Mouse (Mus musculus): ENCODE data around the gene Gm20671. TPM values are rescaled to one million over a fixed set of nuclear protein-coding genes. Genes with fewer than 3 reads are reported as not detected.
"Not testable (repeated sequence)": the region's sequence is repeated elsewhere in the genome, so short reads cannot be mapped to it uniquely, and the experiment has no call there.

Gene Gm20671
- polyA plus RNA-seq, 1 experiment from 2014 or later: not detected

- Histone ChIP-seq H3K27me3 (no peaks in the 10 kb centered on the region), H3K27ac (0 out of 2 replicates have a peak overlapping the region, but pooled peaks have one; percentile 23), H3K9me3 (peaks cover 3% of the 10 kb centered on the region; the same call in 1 of the 2 replicates), H3K4me2 (no peak overlapping the region), H3K36me3 (peaks cover 6% of the 10 kb centered on the region; the same call in 1 of the 2 replicates), H3K4me3 (replicated peaks) (no peak overlapping the region), H3K4me1 (replicated peaks) (no peaks in the 10 kb centered on the region), H3K9ac (replicated peaks) (no peak overlapping the region)
- no peak for ATAC-seq (ENCODE audit: insufficient number of reproducible peaks, insufficient read depth, low FRiP score, low TSS enrichment, low read depth)
- WGBS: 87% methylated on average over 8 of the region's 8 CpGs
Observed at GRCm38 (mm10) chr5:32728851-32729250, 98.1 kb downstream of the Gm20671 start.

DNA sequence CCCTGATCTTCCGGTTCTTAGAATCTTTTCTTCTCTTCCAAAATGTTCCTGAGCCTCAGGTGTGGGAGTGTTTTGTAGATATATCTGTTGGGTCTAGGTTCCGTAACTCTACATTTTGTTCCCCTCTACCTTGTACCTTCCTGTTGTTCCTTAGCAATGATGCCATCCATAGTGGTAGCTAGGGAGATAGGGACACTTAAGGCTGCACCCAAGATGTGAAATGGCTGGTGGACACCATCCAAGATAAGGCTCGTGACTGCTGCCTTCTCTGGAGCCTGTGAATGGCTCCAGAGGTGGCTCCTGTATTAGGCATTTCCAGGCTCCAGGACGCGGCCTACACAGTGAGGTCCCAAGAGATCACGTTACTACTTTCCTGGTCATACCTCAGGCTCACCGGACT, 98.6 kb downstream of the Gm20671 start:
- Histone ChIP-seq H3K27me3 (no peaks in the 10 kb centered on the region), H3K4me3 (replicated peaks) (no peak overlapping the region), H3K27ac (0 out of 2 replicates have a peak overlapping the region, but pooled peaks have one; percentile 23), H3K9me3 (peaks cover 3% of the 10 kb centered on the region; the same call in 1 of the 2 replicates), H3K9ac (replicated peaks) (no peak overlapping the region), H3K4me2 (no peak overlapping the region), H3K36me3 (0 out of 2 replicates have a peak, but pooled peaks cover under 1% of the 10 kb centered on the region), H3K4me1 (replicated peaks) (no peaks in the 10 kb centered on the region)
- WGBS: 79% methylated on average over 7 of the region's 7 CpGs
- peak; percentile 37; the same call in 1 of the 2 replicates for ATAC-seq (ENCODE audit: insufficient number of reproducible peaks, insufficient read depth, low FRiP score, low TSS enrichment, low read depth)

GRCm38 (mm10) chr5:32725397-32725796, 101.5 kb downstream of the Gm20671 start:
- not testable (repeated sequence) for H3K36me3 ChIP-seq; H3K4me3 ChIP-seq (replicated peaks); H3K4me1 ChIP-seq (replicated peaks); H3K9ac ChIP-seq (replicated peaks); H3K27me3 ChIP-seq; H3K9me3 ChIP-seq; H3K4me2 ChIP-seq; H3K27ac ChIP-seq; ATAC-seq (ENCODE audit: insufficient number of reproducible peaks, insufficient read depth, low FRiP score, low TSS enrichment, low read depth)
- 71% methylated on average over 3 of the region's 3 CpGs for WGBS

DNA sequence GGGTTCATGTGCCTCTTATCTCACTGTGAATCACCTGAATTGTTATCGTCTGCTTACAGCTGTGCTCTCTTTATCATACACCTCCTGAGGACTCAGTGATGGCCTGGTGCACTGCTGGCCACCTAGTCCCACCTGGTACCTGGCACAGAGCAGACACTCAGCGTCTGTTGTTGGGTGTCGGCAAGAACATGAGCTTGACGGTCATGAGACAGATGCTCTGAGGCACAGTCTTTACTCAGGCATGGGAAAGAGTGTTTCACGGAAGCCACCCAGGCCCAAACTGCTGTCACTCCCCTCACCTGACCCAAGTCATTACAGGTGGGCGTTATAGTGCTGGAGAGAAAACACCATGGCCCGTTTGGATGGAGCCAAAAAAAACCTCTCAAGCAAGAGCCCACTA, 102.9 kb downstream of the Gm20671 start:
- Histone ChIP-seq H3K9me3 (peaks cover 3% of the 10 kb centered on the region; the same call in 1 of the 2 replicates), H3K4me3 (replicated peaks) (no peak overlapping the region), H3K4me2 (no peak overlapping the region), H3K27me3 (no peaks in the 10 kb centered on the region), H3K36me3 (no peaks in the 10 kb centered on the region), H3K9ac (replicated peaks) (no peak overlapping the region), H3K4me1 (replicated peaks) (peaks cover 4% of the 10 kb centered on the region), H3K27ac (no peak overlapping the region)
- WGBS: 83% methylated on average over 7 of the region's 7 CpGs
- ATAC-seq (ENCODE audit: insufficient number of reproducible peaks, insufficient read depth, low FRiP score, low TSS enrichment, low read depth): no peak

DNA sequence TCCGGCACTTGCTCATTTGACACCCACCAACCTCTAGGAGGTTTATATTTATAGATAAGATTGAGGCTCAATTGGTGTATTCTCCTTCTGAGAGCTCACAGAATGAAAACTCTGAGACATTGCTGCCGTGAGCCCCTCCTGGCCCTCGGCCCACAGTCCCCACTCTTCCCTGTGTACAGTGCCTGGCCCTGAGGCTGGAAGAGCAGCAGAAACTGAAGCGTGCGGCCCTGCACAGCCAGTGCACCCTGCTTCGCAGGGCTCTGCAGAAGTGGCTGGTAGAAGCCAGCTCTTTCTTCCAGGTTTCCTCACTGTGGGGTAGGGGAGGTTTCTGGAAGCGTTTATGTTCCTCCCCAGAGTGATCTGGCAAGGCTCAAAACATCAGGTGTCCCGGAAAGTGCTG, 104.2 kb downstream of the Gm20671 start:
- not testable (repeated sequence) for H3K4me2 ChIP-seq; H3K9me3 ChIP-seq; H3K27ac ChIP-seq; ATAC-seq (ENCODE audit: insufficient number of reproducible peaks, insufficient read depth, low FRiP score, low TSS enrichment, low read depth); H3K9ac ChIP-seq (replicated peaks); H3K27me3 ChIP-seq; H3K36me3 ChIP-seq; H3K4me3 ChIP-seq (replicated peaks); H3K4me1 ChIP-seq (replicated peaks)
- WGBS: 76% methylated on average over 8 of the region's 8 CpGs

GRCm38 (mm10) chr5:32722263-32722662, 104.6 kb downstream of the Gm20671 start:
- H3K9me3 ChIP-seq: peaks cover 3% of the 10 kb centered on the region; the same call in 1 of the 2 replicates
- no peak overlapping the region for H3K27ac ChIP-seq
- H3K4me2 ChIP-seq: no peak overlapping the region
- 76% methylated on average over 7 of the region's 7 CpGs for WGBS
- H3K36me3 ChIP-seq: no peaks in the 10 kb centered on the region
- H3K9ac ChIP-seq (replicated peaks): no peak overlapping the region
- no peak for ATAC-seq (ENCODE audit: insufficient number of reproducible peaks, insufficient read depth, low FRiP score, low TSS enrichment, low read depth)
- H3K4me3 ChIP-seq (replicated peaks): no peak overlapping the region
- H3K27me3 ChIP-seq: no peaks in the 10 kb centered on the region
- peaks cover 4% of the 10 kb centered on the region for H3K4me1 ChIP-seq (replicated peaks)

DNA sequence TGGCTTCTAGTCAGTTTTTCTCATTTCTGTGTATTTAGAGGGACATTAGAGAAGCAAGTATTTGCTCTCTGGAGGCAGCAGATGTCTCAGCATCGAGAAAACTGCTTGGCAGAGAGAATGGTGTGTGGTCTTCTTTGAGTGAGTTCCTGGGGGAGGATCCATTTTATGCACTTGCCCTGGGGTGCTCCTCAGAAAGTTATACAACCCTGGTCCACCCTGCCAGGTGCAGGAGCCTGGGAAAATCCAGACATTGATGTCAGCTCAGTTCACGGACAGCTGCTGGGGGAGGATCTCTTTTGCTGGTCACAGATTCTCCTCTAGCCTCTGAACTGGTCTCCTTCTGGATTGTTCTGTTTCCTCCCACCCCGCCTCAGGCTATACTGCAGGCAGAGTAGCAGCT, 105.6 kb downstream of the Gm20671 start:
- peaks cover 4% of the 10 kb centered on the region for H3K4me1 ChIP-seq (replicated peaks)
- no peak overlapping the region for H3K4me3 ChIP-seq (replicated peaks)
- 52% methylated on average over 3 of the region's 3 CpGs for WGBS
- H3K9me3 ChIP-seq: peaks cover 3% of the 10 kb centered on the region; the same call in 1 of the 2 replicates
- H3K36me3 ChIP-seq: no peaks in the 10 kb centered on the region
- ATAC-seq (ENCODE audit: insufficient number of reproducible peaks, insufficient read depth, low FRiP score, low TSS enrichment, low read depth): no peak
- no peak overlapping the region for H3K4me2 ChIP-seq
- H3K9ac ChIP-seq (replicated peaks): no peak overlapping the region
- no peak overlapping the region for H3K27ac ChIP-seq
- no peaks in the 10 kb centered on the region for H3K27me3 ChIP-seq

DNA sequence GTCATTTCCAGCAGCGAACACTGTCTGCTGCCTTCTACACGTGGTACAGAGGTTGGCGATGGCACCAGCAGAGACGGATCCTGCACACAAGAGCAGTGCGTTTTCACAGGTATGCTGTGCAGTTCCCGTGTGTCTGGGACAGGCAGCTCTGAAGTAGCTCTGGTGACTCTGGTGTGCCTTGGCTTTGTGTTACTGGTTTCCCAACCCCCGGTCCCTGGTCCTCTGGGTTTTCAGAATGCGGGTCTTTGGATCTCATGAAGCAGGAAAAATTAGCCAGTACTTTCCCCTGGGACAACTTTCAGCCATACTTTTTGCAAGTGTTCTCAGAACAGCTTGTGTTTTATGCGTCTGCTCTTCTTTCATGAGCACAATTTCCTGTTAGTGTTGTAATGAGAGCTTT, 106.5 kb downstream of the Gm20671 start:
- Histone ChIP-seq H3K9ac (replicated peaks) (no peak overlapping the region), H3K4me3 (replicated peaks) (no peak overlapping the region), H3K27me3 (no peaks in the 10 kb centered on the region), H3K9me3 (peaks cover 2% of the 10 kb centered on the region; the same call in 1 of the 2 replicates), H3K27ac (no peak overlapping the region), H3K4me2 (no peak overlapping the region), H3K4me1 (replicated peaks) (peaks cover 4% of the 10 kb centered on the region), H3K36me3 (no peaks in the 10 kb centered on the region)
- WGBS: 73% methylated on average over 9 of the region's 9 CpGs
- no peak for ATAC-seq (ENCODE audit: insufficient number of reproducible peaks, insufficient read depth, low FRiP score, low TSS enrichment, low read depth)

GRCm38 (mm10) chr5:32718916-32719315, 108.0 kb downstream of the Gm20671 start:
- H3K4me3 ChIP-seq (replicated peaks): no peak overlapping the region
- H3K9me3 ChIP-seq: no peaks in the 10 kb centered on the region
- H3K27ac ChIP-seq: no peak overlapping the region
- 51% methylated on average over 6 of the region's 6 CpGs for WGBS
- no peak for ATAC-seq (ENCODE audit: insufficient number of reproducible peaks, insufficient read depth, low FRiP score, low TSS enrichment, low read depth)
- H3K27me3 ChIP-seq: no peaks in the 10 kb centered on the region
- no peaks in the 10 kb centered on the region for H3K36me3 ChIP-seq
- peaks cover 4% of the 10 kb centered on the region for H3K4me1 ChIP-seq (replicated peaks)
- H3K9ac ChIP-seq (replicated peaks): no peak overlapping the region
- H3K4me2 ChIP-seq: no peak overlapping the region

GRCm38 (mm10) chr5:32717726-32718125, 109.2 kb downstream of the Gm20671 start:
- Histone ChIP-seq H3K27ac (no peak overlapping the region), H3K27me3 (no peaks in the 10 kb centered on the region), H3K4me3 (replicated peaks) (no peak overlapping the region), H3K9me3 (no peaks in the 10 kb centered on the region), H3K9ac (replicated peaks) (no peak overlapping the region), H3K4me2 (no peak overlapping the region), H3K36me3 (no peaks in the 10 kb centered on the region), H3K4me1 (replicated peaks) (peaks cover 8% of the 10 kb centered on the region)
- ATAC-seq (ENCODE audit: insufficient number of reproducible peaks, insufficient read depth, low FRiP score, low TSS enrichment, low read depth): no peak
- WGBS: 41% methylated on average over 1 of the region's 1 CpGs

- peak overlapping the region; percentile 88 for H3K27ac ChIP-seq
- H3K27me3 ChIP-seq: no peaks in the 10 kb centered on the region
- WGBS: under 1% methylated on average over 55 of the region's 55 CpGs
- peaks cover 4% of the 10 kb centered on the region; the same call in 1 of the 2 replicates for H3K4me1 ChIP-seq (replicated peaks)
- peak overlapping the region; percentile 64 for H3K4me3 ChIP-seq (replicated peaks)
- peak overlapping the region; percentile 63 for H3K9ac ChIP-seq (replicated peaks)
- ATAC-seq (ENCODE audit: insufficient number of reproducible peaks, insufficient read depth, low FRiP score, low TSS enrichment, low read depth): peak; percentile 98
- no peaks in the 10 kb centered on the region for H3K9me3 ChIP-seq
- no peaks in the 10 kb centered on the region for H3K36me3 ChIP-seq
- H3K4me2 ChIP-seq: peak overlapping the region; percentile 77
Observed at GRCm38 (mm10) chr5:32713703-32714467, 113.0 kb downstream of the Gm20671 start.
